Mouse (Mus musculus) heart, embryonic 13.5 days (tissue): ENCODE results near the gene Drd4. TPM values are rescaled to one million over a fixed set of nuclear protein-coding genes. Genes with fewer than 3 reads are reported as not detected.

ENCODE experiments used
- polyA plus RNA-seq: library from polyadenylated mRNA; unstranded; fragments of >200 nt; fragmentation: Nextera tagmentation; extraction: Ambion mirVana; gene quantifications from 2 replicates; pipeline ENCODE4 v1.2.1, GENCODE M21; 2015

Drd4 gene
- polyA plus RNA-seq, 1 experiment from 2014 or later, result not detected

Other genes starting within 250 kb of the Drd4 start
- 1.6 and 2.7 TPM in 2 replicates for gene B4galnt4, start 230.9 kb upstream of the Drd4 start, polyA plus RNA-seq
- 0.31 and 0.72 TPM in 2 replicates for gene Pkp3, start 213.8 kb upstream of the Drd4 start, polyA plus RNA-seq
- 3.4 and 3.5 TPM in 2 replicates for gene Sigirr, start 191.4 kb upstream of the Drd4 start, polyA plus RNA-seq
- gene Ano9, start 174.2 kb upstream of the Drd4 start, polyA plus RNA-seq, result 0.21 and 0.23 TPM in 2 replicates
- gene Ptdss2, start 169.6 kb upstream of the Drd4 start, polyA plus RNA-seq, result 57.9 and 66.4 TPM in 2 replicates
- 92.2 and 102 TPM in 2 replicates for gene Rnh1, start 119.1 kb upstream of the Drd4 start, polyA plus RNA-seq
- 67.5 and 90.7 TPM in 2 replicates for gene Hras, start 98.0 kb upstream of the Drd4 start, polyA plus RNA-seq
- 3.1 and 3.3 TPM in 2 replicates for gene Lrrc56, start 97.8 kb upstream of the Drd4 start, polyA plus RNA-seq
- gene Lmntd2, start 77.9 kb upstream of the Drd4 start, polyA plus RNA-seq, result 0.56 and 0.72 TPM in 2 replicates
- 15.1 and 15.3 TPM in 2 replicates for gene Rassf7, start 76.1 kb upstream of the Drd4 start, polyA plus RNA-seq
- 43.5 and 46.2 TPM in 2 replicates for gene Phrf1, start 63.2 kb upstream of the Drd4 start, polyA plus RNA-seq
- gene Irf7, start 25.5 kb upstream of the Drd4 start, polyA plus RNA-seq, result 3.4 and 4.2 TPM in 2 replicates
- not detected in 2 replicates for gene Cdhr5, start 15.2 kb upstream of the Drd4 start, polyA plus RNA-seq
- 0.88 and 1.5 TPM in 2 replicates for gene Sct, start 12.9 kb upstream of the Drd4 start, polyA plus RNA-seq
- 35.5 and 37.4 TPM in 2 replicates for gene Deaf1, start 35.7 kb downstream of the Drd4 start, polyA plus RNA-seq
- gene Tmem80, start 35.7 kb downstream of the Drd4 start, polyA plus RNA-seq, result 33.2 and 39.9 TPM in 2 replicates
- 1.4 TPM in 2 replicates for gene Eps8l2, start 46.9 kb downstream of the Drd4 start, polyA plus RNA-seq
- 248 and 250 TPM in 2 replicates for gene Taldo1, start 100.2 kb downstream of the Drd4 start, polyA plus RNA-seq
- 27.0 and 29.9 TPM in 2 replicates for gene Gatd1, start 122.1 kb downstream of the Drd4 start, polyA plus RNA-seq
- gene Cend1, start 137.5 kb downstream of the Drd4 start, polyA plus RNA-seq, result 8.1 and 9.8 TPM in 2 replicates
- gene Slc25a22, start 145.9 kb downstream of the Drd4 start, polyA plus RNA-seq, result 17.3 and 19.1 TPM in 2 replicates
- 8.1 and 9.4 TPM in 2 replicates for gene Pidd1, start 152.0 kb downstream of the Drd4 start, polyA plus RNA-seq
- gene Rplp2, start 155.4 kb downstream of the Drd4 start, polyA plus RNA-seq, result 871 and 874 TPM in 2 replicates
- 42.6 and 45.7 TPM in 2 replicates for gene Pnpla2, start 163.2 kb downstream of the Drd4 start, polyA plus RNA-seq
- gene Cracr2b, start 169.1 kb downstream of the Drd4 start, polyA plus RNA-seq, result 20.2 and 23.0 TPM in 2 replicates
- gene Cd151, start 175.4 kb downstream of the Drd4 start, polyA plus RNA-seq, result 28.5 and 31.4 TPM in 2 replicates
- 67.3 and 76.3 TPM in 2 replicates for gene Polr2l, start 183.1 kb downstream of the Drd4 start, polyA plus RNA-seq
- 64.5 and 68.8 TPM in 2 replicates for gene Tspan4, start 183.2 kb downstream of the Drd4 start, polyA plus RNA-seq
- gene Chid1, start 247.9 kb downstream of the Drd4 start, polyA plus RNA-seq, result 36.3 TPM in 2 replicates